Mouse (Mus musculus): ENCODE data around the gene Kcnk6. TPM values are rescaled to one million over a fixed set of nuclear protein-coding genes. Genes with fewer than 3 reads are reported as not detected.

Kcnk6 gene
- total RNA-seq (2023) = 0.31 TPM

DNA sequence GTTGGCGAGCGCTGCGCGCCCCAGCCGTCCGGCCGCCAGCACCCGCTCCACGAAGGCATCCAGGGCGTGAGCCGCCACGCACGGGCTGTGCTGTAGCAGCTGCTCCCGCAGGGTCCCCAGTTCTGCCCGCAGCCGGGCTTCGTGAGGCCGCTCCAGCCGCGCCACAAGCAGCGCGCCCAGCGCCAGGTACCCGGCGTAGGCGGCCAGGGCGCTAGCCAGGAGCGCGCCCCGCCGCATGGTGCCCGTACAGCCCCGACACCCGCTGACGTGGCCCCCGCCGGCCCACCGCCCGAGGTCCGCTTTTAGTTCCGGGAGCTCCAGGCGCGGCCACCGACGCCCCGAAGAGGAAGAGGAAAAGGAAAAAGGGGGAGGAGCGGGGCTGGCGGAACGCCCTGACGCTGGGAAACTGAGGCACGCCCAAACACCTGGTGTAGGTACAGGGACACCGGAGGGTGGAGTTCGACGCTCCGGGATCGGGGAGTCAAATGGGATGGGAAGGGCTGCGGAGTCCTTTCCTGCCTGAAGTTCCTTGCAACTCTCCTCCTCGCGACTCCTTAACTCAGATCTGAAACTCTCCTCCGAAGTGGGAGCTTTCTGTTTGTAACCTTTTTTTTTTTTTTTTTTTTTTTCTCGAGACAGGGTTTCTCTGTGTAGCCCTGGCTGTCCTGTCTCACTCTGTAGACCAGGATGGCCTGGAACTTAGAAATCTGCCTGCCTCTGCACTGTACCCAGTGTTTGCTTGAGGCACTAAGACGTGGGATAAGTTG lies at the start of gene Kcnk6:
Gene Kcnk6 (minus strand): TSS at position 269 of the 767 bp plus-strand sequence.

DNA sequence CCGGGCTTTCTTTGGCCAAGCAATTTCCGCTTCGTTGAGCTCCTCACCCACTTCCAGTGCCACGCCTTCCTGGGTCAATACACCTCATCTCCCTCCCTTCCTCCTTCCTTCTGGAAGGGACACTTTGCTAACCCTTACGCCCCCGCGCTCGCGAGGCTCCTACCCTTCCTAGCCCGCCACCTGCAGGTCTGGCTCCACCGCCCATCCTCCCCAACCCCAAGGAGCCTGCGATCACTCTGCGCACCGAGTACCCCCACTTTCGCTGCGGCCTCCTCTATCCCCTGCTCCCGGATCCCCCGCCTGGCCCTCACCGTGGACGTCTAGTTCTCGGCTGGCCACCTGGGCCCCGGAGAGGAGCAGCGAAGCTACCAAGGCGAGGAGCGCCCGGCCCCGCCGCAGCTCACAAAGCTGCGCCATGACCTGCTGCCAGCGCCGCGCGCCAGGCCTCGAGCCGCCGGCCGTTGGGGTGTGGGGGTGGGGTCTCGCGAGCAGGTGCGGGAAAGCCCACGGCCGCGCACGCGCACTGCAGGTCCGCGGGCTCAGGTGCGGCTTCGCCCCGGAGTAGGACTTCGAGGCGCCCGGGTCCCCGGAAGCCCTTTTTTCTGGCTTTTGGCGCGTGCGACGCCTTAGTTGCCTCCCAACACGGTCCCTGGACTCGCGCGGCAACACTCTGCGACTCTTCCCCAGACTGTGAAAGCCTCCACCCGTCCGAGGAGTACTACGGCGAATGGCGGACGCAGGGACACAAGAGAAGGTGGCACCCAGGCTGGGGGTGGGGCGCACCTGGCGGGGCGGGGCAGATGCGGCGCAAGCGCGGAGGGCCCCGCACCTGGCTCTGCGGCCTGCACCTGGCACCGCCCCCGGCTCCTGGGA lies 49.1 kb upstream of the Kcnk6 start, which contains the start of gene Spint2:
Gene Spint2 (minus strand): TSS at position 712 of the 873 bp plus-strand sequence.

DNA sequence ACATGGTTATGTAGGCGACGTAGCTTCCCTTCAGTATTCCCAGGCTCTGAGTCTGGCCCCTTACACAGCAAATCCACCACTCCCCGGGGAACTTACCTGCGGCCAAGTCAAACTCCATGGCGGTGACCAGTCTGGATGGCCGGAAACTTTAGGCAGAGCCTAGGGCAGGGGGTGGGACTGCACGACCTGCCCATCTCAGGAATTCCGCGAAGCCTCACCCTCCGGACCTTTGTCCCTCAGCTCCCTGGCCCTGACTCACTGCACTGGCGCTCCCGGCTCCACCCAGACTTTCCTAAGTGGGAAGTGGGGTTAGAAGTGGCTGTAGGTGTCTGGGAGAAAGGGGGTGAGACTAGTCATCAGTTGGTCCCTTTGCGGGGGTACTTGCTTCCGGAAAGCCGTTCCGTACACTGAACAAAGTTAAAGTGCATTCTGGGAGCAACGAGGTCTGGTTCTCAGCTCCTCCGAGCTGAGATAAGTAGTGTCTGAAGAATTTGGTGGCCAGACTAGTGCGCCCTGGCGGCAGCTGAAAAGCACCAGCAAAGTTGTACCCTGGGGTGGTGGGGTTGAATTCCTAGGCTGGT lies 16.0 kb upstream of the Kcnk6 start, which contains the start of gene 2200002D01Rik:
Gene 2200002D01Rik (minus strand): TSS at position 206 of the 581 bp plus-strand sequence.

DNA sequence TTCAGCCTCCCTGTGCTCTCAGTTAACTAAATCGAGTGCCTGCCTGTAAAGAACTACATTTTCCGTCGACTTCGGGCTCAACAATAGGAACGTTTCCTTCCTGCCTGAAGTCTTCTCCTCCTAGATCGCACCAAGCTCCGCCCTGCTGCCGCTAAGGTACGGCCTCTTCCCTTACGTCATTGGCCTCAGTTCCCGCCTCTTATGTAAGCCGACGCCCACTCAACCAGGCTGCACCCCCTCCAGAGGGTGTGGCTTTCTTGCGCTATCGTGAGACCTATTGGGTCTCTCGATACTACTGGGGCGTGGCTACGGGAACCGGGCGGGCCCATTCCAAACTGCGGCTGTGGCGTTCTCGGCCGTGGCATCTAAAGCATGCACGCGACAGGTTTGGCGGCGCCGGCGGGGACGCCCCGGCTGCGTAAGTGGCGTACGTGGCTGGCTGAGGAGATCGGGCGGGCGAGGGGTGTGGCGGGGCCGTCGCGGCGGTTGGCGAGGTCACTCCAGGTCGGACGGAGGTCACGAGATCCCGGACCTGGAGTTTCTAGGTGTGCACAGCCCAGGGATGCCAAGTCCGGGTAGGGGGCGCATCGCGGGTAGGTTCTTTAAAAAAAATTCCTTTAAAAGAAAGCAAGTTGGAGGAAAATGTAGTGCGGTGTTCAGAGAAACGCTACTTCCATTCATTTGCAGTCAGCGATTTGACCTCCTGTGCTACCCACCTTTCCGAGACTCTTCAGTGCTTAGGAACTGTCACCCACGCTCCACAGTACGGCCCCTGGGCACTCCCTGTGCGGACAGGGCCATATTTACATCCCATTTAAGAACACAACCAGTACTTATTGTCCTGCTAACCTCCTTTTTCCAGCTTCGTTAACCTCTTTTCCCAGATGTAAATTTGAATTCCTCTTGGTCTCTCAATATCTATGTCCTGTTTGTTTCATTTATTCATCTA lies 6.0 kb upstream of the Kcnk6 start, which contains the start of gene Yif1b:
Gene Yif1b (plus strand): TSS at position 311 of the 949 bp plus-strand sequence.

GRCm38 (mm10) chr7:29213675-29214082 lies 18.6 kb downstream of the Kcnk6 start, which contains the start of gene Catsperg1:
Gene Catsperg1, minus strand, starts transcription at chr7:29214035.

GRCm38 (mm10) chr7:29180077-29180853 lies 52.0 kb downstream of the Kcnk6 start, which contains the start of gene Psmd8:
Gene Psmd8, minus strand, starts transcription at chr7:29180701.

Other genes starting within 250 kb of the Kcnk6 start
- 0.09 TPM for gene Ryr1, start 107.3 kb downstream of the Kcnk6 start, total RNA-seq (2023)
- 2.7 TPM for gene Rasgrp4, start 97.7 kb downstream of the Kcnk6 start, total RNA-seq (2023)
- gene Fam98c, start 76.3 kb downstream of the Kcnk6 start, total RNA-seq (2023) = 34.4 TPM
- not detected for gene Ggn, start 62.3 kb downstream of the Kcnk6 start, total RNA-seq (2023)
- 2.6 TPM for gene Spred3, start 62.1 kb downstream of the Kcnk6 start, total RNA-seq (2023)
- 144 TPM for gene Psmd8, start 51.8 kb downstream of the Kcnk6 start, total RNA-seq (2023)
- 0.83 TPM for gene Catsperg1, start 18.5 kb downstream of the Kcnk6 start, total RNA-seq (2023)
- 20.1 TPM for gene Yif1b, start 5.8 kb upstream of the Kcnk6 start, total RNA-seq (2023)
- 1.4 TPM for gene 2200002D01Rik, start 16.0 kb upstream of the Kcnk6 start, total RNA-seq (2023)
- gene Spint2, start 49.4 kb upstream of the Kcnk6 start, total RNA-seq (2023) = 56.9 TPM
- gene Ppp1r14a, start 56.8 kb upstream of the Kcnk6 start, total RNA-seq (2023) = not detected
- gene Dpf1, start 71.4 kb upstream of the Kcnk6 start, total RNA-seq (2023) = not detected